Mouse (Mus musculus) heart, adult 2 months (tissue): ENCODE measurements at regions not wholly inside any gene's neighbourhood (a gene's known extent, or its start where the extent isn't known, plus 50 kb on each side); places are given as distances from the start of the nearest gene placed in this dataset.

Experiments used
- CTCF ChIP-seq: fragments of 200-600 bp; IDR thresholded peaks from 2 replicates; pipeline ENCODE4 v1.8.1; 2022; ENCODE audit warnings: antibody characterized with exemption, mild to moderate bottlenecking, moderate library complexity
- EP300 ChIP-seq: fragments of 200-500 bp; IDR thresholded peaks from 2 replicates; pipeline ENCODE4 v1.6.1; 2011; ENCODE audit warnings: low read depth, low read length, control low read depth; ENCODE audit not compliant: insufficient read depth

DNA sequence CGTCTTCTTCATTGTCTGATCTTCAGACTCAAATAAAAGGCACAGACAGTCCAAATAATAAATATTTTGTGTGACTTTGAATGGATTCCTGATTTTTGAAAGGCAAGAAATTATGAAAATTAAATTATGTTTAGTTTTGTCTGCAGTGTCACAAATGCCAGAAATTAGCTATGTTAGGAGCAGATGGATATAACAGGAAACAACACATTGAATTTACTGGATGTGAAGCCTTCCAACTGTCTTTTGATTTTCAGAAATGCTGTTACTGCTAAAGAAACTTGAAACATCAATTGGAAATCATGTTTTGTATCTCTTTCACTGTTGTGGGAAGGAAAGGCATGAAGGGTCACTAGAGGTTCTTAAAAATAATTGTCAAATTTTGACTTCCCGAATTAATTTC is 518.8 kb downstream of the Adcyap1 start:
- TF ChIP-seq EP300 (no peak), CTCF (no peak)
